Mouse (Mus musculus) kidney, postnatal 4 days (tissue): Measurements from ENCODE around the gene Zfp558.
A peak's percentile ranks its signal among the peaks of the same experiment; 100 is the strongest.
"Not testable (repeated sequence)": the region's sequence is repeated elsewhere in the genome, so short reads cannot be mapped to it uniquely, and the experiment has no call there.

Experiments
- DNase-seq, 2 experiments: peaks; one replicate each; pipeline ENCODE4 v3.0.0; 2021; ENCODE audit warnings: mixed read lengths in 2 of 2

Gene Zfp558

DNA sequence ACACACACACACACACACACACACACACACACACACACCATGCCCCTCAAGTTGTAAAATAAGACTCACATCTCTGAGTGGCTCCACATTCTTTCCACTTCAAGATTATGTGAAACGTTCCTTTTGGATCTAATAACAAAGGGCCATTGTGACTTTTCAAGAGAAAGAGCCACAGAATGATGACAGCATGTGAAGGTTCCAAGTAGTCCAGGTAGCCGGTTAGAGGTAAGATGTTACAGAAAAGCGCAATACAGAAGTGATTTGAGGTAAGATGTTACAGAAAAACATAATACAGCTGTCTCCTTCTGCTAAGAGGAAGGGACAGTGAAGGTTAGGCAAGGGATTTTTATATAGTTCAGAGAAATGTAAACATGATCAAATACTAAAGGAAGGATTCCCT lies at the start of gene Zfp558, which contains the start of gene Mbd3l1:
TSS of gene Zfp558 (minus strand) at position 101 of the 400 bp plus-strand sequence.
TSS of gene Mbd3l1 (plus strand) at position 192 of the 400 bp plus-strand sequence.
- DNase-seq = no peak

- DNase-seq = peak; percentile 2 to 7
Measured at GRCm38 (mm10) chr9:18508098-18508497, 30.0 kb upstream of the Zfp558 start.

DNA sequence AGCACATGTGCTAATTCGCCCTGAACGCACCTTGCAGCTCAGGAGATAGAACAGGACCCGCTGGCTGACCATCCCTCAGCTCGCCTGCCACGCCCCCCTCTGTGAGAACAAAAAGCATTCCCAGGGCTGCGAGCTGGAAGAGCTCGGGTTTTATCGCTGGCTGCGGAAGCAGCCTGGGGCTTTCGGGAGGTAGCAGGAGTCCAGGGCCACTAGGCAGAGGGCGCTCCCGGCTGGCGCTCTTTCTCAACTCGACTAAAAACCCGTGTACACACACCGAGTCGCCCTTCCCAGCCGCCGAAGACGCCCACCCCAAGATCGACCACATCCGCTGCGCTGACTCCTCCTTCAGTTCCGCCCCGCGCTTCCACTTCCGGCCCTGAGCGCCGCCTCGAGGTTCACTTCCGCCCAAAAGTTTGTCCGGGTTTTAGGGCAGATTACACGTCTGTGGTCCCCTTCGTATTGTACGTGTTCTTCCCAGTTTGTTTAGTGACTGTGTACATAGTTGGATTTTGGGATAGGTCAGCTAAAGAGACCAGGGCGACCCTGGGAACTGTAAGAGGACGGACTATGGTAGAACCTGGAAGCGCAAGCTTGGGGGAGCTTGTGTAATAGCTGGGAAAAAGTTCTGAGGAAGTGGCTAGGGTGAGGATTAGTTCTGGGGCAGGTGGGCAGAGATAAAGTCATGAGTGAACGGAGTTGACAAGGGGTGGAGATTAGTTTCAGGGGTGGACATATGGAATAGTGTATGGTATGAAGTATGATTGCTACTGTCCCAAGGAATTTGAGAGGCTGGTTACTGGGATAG lies 4.5 kb downstream of the Zfp558 start:
- peak; percentile 83 to 87 for DNase-seq

GRCm38 (mm10) chr9:18468005-18468404 lies 10.1 kb downstream of the Zfp558 start:
- DNase-seq = no peak

GRCm38 (mm10) chr9:18467350-18467749 lies 10.7 kb downstream of the Zfp558 start:
- DNase-seq = no peak

DNA sequence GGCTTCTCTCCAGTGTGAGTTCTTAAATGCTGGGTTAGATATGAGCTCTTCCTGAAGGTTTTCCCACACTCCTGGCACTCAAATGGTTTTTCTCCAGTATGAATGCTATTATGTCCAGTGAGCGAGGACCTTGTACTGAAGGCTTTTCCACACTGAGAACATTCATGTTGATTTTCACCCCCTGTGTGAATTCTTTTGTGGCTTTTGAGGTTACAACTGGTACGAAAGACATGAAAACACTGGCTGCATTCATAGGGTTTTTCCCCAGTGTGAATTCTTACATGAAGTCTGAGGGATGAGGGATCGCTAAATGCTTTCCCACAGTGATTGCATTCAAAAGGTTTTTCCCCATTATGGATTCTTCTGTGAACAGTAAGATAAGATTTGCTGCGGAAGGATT lies 21.5 kb downstream of the Zfp558 start:
- no peak for DNase-seq

DNA sequence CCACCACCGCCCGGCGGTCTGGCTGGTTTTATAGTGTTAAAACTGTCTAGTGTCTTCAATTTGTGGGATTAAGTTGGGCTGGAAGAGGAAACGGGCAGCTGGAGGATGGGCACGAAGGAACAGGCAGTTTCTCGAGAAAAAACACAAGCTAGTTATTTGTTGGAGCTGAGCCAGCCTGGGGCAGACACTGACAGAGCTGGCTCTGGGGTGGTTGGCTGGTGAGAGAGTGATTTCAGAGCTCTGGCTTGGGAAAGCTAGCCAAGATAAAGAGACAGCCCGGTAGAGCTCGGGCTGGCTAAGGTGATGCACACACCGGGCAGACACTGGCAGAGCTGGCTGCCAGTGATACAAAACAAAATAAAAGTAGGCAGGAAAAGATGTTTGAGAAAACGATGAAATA lies 46.4 kb downstream of the Zfp558 start:
- no peak for DNase-seq

- no peak for DNase-seq
Measured at GRCm38 (mm10) chr9:18430354-18430753, 47.7 kb downstream of the Zfp558 start, which contains the start of gene Mbd3l2. TSS of gene Mbd3l2 (plus strand) at chr9:18430654.

- DNase-seq = not testable (repeated sequence)
Measured at GRCm38 (mm10) chr9:18412371-18412770, 65.7 kb downstream of the Zfp558 start.
